Mouse (Mus musculus): ENCODE measurements around the gene Gpkow.

The Gpkow gene

DNA sequence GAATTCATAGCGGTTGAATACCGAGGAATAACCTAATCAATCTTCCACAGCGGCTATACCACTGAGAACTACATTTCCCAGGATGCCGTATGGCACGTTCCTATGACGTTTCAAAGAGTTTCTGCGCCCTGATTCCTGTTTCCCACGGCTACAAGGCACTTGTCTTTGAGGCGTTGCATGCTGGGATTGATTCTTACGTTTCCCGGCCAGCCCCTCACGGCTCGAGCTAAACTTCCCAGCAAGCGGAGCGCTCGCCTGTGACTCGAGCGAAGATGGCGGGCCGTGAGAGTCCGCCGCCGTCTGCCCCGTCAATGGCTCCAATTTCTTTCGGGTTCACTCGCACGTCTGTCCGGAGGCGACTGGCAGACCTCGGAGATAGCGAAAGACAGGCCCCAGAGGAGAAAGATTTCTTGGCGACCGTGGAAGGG lies at the start of gene Gpkow:
Gene Gpkow (plus strand): TSS at position 178 of the 428 bp plus-strand sequence.
- peak in 1 of 2 experiments; percentile 82 for DNase-seq (ENCODE audit: low spot score in 2 of 2)

DNA sequence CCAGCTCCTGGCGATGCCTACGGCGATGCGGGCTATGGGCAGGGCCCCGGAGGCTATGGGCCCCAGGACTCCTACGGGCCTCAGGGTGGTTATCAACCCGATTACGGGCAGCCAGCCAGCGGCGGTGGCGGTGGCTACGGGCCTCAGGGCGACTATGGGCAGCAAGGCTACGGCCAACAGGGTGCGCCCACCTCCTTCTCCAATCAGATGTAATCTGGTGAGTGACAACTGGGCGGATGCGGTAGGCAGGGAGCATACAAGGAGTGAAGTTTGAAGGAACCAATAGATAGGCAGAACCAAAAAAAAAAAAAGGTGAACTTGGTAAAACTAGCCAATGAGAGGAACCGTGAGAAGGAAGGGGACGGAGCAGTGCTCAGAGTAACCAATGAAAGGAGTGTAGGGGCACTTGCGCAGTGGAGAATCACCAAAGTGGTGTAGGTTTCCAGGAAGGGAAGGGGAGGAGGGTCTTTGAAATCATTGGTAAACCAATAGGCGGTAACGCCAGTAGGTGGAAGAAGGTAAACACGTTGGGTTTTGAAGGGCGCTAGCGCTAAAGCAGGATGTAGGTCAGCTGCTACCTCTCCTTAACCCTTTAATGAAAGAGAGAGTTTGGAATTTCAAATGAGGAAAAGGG lies 48.1 kb upstream of the Gpkow start:
- peak; percentile 74 to 75 for DNase-seq (ENCODE audit: low spot score in 2 of 2)

DNA sequence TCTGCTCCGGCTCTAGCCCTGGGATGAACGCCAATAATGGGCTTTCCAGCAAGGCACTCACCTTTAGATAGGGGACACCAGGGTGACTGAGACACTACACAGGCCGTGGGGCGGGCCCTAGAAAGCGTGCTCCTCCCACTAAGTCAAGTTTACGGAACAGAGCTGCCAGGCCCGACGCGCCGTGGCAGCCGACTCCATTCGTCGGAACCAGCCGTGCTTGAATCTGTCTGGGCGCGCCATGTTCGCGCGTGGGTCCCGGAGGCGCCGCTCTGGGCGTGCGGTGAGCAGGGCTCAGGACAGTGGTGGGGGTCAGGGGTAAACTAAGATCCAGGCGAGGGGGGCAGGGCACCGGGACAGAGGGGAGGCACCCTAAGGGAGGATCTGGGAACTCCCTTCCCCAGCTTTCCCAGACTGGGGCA lies 39.7 kb upstream of the Gpkow start, which contains the start of gene Prickle3:
Gene Prickle3 (plus strand): TSS at position 40 of the 419 bp plus-strand sequence.
- DNase-seq (ENCODE audit: low spot score in 2 of 2): peak in 1 of 2 experiments; percentile 53

DNA sequence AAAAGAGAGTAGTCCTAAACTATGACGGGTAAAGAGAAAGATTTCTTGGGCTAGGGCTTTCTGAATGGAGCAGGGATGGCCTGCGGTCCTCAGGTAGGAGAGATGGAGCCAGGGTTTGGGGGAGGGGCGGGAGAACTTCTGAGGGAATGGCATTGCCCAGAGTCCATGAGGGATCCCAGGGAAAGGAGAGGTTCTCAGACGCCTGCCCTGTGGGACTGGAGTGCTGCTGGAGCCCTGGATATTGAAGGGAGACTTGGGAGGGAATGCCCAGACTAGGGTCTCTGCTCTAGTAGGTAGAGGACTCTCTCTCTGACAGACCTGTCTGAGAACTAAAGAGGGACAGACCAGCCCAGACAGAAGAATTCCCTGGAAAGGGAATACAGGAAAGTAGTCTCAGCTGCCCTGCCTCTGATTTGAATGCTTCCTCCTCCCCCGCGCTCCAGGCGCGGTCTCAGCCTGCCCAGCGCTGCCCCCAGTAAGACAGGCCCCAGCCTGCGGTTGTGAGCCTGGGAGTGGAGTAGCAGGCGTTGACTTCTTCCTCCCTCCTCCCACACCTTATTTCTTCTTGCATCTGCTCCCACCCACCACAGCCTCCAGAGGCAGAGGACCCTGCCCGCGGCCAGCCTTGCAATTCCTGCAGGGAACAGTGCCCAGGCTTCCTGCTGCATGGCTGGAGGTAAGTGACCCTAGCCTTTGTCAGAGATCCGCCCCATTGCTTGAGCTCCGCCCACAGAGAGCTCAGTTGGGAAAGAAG lies 38.7 kb upstream of the Gpkow start:
- DNase-seq (ENCODE audit: low spot score in 2 of 2): peak in 1 of 2 experiments; percentile 51

DNA sequence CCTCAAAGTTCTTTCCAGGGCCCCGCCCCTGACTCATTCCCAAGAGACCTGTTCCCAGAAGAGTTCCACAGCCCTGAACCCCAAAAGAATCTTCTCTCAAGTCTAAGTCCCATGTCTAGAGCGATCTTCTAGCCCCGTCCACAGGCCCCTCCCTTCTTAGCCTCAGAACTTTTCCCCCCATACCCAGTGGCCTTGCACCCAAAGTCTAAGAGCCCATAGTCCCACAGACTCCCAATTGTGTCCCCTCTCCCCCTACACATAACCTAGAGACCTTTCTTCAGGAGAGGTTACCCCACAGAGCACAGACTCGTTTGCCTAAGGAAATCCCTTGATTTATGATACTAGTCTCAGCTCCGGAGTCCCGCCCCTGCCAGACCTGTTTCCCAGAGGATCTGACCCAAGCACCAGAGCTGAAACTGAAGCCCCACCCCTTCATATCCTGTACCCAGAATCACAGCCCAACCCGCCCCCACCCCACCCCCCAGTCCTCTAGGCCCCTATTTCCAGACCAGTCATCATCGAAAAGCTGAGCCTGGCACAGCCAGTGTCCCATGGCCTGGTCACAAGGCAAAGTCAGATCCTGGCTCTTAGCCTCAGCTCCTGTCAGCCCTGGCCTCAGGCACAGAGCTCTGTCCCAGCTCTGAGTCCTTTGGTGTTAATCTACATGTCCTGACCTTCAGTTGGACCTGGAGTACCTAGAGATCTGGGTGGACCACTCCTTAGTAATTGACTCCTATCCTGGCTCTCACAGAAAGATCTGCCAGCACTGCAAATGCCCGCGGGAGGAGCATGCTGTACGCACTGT lies 37.9 kb upstream of the Gpkow start:
- DNase-seq (ENCODE audit: low spot score in 2 of 2): no peak

DNA sequence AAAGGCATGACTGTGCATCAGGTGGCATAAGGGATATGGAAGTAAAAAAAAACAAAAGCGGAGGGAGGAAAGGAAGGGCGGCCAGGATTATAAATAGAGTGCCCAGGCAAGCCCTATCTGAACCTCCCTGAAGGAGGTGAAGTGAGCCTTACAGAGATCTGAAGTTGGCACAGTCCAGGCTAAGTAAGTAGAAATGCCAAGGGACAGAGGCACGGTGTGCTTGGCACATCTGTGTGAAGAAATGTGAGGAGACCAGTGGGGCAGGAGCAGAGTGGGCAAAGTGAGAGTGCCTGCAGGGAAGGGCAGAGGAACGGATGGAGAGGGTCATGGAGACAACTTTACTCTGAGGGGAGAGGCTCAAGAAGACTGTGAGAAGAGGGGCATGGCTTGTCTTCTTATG lies 35.8 kb upstream of the Gpkow start:
- DNase-seq (ENCODE audit: low spot score in 2 of 2): no peak

DNA sequence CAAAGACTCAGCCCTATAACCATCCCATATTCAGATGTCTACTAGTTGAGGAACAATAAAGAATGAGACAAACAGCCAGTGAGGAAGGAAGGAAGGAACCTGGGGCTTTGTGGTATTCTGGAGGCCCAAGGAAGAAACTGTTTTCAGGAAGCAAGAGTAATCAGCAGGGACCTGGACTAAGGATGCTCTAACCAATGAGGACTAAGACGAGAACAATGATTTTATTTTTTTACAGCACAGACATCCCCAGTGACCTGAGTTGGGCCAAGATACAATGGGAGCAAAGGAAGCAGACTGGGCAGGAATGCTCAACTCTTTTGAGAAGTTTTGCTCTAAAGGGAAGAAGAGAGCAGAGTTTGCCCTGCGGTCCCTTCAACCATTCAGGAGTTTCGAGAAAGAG lies 34.0 kb upstream of the Gpkow start:
- no peak for DNase-seq (ENCODE audit: low spot score in 2 of 2)

DNA sequence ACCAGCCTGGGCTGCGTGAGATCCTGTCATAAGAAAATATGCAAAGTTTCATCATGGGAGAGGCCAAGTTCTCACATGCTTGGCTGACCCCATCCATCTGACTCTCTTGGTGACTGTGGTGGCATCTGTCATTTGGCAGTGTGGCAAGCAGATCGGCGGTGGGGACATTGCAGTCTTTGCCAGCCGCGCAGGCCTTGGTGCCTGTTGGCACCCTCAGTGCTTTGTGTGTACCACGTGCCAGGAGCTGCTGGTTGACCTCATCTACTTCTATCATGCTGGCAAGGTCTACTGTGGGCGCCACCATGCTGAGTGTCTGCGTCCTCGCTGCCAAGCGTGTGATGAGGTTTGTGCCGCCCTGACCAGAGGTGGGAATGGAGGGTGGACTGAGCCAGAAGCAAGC lies 32.1 kb upstream of the Gpkow start:
- no peak for DNase-seq (ENCODE audit: low spot score in 2 of 2)

DNA sequence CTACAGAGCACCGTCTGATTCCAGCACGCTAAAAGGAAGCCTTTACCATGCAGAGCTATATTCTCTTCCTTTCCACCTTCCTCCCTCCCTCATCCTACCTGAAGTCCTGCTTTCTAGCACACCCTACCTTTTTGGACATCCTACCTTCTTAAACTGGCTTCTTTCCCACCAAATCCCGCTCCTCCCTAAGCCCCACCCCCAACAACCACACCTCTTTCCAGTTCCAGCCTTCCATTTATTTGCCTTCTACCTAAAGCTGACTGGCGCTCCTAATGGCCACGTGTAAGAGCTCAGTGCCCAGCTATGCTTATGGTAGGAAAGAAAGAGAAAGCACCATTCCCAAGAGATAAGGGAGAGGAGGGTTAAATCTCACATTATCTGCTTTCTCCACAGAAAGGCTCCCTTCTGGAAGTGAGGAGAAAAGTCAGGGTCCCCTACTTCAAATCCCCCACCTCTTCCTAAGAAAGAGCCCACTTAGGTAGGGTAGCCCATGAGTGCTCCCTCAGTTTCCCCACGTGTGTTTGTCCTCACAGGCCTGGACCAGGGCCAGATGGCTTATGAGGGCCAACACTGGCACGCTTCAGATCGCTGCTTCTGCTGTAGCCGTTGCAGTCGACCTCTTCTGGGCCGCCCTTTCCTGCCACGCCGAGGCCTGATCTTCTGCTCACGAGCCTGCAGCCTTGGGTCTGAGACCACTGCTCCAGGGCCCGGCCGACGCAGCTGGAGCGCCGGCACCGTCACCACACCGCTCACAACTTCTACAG lies 31.0 kb upstream of the Gpkow start:
- DNase-seq (ENCODE audit: low spot score in 2 of 2): no peak

DNA sequence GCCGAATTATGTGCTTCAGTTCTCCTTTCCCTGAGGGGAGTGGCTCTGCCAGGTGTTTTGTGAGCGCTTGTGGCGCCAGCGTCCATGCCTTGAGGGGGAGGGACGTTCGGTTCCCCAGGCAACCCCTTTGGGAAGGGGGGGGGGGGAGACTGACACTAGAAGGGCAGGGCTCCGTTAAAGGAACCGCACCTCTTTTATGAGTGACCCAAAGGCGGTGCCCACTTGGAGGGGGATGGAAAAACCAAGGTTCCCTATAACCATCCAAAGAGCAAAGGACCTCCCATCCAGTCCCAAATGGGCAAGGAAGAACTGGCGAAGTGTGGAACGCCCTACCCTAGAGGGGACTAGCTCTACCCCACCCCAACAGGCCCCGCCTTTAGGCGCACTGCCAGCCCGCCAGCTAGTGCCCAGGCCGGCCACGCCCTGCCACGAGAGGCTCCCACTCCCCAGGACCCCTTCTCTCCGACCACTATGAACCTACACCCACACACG lies 26.5 kb upstream of the Gpkow start:
- DNase-seq (ENCODE audit: low spot score in 2 of 2): peak; percentile 59 to 68

DNA sequence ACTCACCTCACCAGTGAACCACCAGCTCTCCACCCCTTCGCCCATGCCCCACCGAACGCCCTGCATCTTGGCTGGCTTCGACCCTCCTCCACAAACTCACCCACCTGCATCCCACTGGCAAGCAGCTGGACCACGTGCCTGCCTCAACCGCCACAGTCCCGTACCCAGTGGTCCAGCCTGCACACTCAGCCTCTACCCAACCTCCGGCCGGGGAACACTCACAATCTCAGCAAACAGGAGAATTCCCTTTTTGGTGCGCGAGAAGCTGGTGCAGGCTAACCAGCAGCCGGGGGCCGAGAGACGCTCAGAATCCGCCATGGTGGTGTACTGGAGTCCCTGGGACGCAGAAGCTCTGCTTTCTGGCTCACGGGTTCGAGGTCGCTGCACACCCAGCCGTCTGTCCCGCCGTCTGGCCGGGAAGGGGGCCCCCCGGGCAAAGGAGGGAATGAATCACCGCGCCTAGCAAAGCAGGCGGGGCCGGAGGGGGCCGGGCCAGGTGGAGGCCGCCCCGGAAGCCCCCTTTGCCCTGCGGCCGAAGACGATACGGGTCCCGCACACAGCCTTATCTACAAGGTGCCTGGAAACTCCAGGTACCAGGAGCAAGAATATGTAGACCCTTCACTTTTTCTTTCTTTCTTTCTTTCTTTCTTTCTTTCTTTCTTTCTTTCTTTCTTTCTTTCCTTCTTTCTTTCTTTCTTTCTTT lies 25.9 kb upstream of the Gpkow start, which contains the start of gene Plp2:
Gene Plp2 (minus strand): TSS at position 470 of the 703 bp plus-strand sequence.
- peak; percentile 46 to 48 for DNase-seq (ENCODE audit: low spot score in 2 of 2)

DNA sequence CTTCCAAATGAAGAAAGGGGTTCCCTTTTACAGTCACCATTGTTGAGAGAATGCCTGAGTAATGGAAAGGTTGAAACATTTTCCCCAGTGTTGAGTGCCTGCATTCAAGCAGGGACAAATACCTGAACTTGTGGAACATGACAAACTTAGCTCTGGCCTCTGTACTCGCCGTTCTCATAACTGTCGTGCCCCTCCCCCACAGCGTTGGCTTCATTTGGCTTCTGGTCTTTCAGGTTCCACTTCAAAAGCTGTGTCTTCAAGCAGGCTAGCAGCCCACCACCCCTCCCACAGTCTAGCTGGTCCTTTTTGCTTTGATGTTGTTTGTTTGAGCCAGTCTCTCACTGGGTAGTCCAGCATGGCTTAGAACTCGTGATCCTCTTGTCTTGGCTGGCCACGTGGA lies 24.2 kb upstream of the Gpkow start:
- DNase-seq (ENCODE audit: low spot score in 2 of 2): no peak

DNA sequence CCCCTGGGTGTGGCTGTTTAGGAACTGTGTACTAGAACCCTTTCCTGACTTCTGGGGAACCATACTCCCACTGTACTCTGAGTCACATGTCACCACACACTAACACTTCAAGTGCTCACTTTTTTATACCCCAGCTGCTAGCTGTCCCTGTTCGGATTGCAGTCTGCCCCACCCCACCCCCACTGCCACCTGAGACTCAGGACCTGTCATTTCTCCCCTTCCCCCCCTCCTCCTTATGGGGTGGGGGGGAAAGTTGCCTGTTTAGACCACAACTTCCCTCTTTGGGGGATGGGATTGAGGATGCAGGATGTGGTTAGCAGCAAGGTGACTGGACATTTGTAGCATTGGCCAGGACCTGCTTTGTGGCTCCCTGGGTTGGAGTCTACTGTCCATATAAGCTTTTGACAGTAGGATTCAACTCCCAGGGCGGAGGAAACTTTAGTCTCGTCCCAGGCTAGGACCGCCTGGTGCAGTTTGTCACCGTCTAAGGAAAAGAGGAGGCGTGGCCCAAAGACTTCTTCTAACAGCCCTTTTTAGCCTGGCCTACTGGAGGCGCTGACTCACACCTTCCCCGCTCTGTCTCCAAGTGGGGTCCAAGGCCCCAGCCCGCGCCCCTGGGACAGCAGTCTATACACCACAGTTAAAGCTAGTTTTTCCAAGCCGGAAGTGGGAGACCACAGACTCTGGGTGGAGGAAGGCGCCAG lies 23.2 kb upstream of the Gpkow start:
- DNase-seq (ENCODE audit: low spot score in 2 of 2): no peak

DNA sequence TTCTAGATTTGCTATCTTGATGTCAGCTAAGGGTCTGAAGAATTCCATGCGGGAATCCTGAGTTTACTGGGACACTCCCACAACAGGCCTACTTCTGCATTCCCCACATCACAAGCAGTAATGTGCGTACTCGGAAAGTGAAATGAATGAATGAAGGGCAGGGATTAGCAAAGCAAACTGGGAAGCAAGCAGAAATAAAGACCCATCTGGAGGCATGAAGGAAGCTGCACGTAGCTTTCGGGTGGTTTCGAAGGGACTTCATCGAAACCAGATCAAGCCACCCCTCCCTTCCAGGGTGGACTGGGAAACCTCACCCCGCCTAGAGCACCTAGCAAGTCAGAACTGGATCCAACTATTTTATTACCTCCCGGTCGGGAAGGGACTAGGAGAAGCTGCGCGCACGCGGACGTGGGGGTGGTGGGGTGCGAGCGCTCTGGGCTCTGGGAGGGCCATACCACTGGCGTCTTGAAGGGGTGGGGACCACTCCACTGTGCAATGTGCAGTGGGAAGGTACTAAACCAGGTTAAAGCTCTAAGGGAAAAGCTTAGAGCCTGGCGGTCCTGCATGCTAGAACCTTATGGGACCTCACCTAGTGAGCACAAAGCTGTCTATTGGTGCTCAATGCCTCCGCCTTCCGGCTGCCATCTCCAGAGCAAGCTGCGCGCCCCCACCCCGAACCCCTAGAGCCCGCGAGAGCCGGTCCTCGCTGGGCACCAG lies 22.5 kb upstream of the Gpkow start:
- DNase-seq (ENCODE audit: low spot score in 2 of 2): no peak

DNA sequence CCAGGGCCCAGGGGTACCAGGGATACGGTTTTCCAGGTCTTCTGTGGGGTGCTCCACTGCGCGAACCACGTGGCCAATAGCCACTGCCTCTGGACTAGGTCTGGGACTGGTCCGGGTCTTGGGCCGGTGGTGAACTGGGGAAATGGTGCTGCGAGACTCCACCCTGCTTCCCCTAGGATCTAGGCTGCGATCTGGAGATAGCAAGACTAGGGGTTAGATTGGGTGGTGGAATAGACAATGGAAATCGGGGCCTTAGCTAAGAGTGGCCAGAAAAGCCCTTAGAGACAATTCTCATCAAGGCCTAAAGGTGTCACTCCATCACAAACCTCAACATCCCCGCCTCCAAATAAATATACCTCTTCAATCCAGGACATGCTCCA lies 21.9 kb upstream of the Gpkow start:
- no peak for DNase-seq (ENCODE audit: low spot score in 2 of 2)

DNA sequence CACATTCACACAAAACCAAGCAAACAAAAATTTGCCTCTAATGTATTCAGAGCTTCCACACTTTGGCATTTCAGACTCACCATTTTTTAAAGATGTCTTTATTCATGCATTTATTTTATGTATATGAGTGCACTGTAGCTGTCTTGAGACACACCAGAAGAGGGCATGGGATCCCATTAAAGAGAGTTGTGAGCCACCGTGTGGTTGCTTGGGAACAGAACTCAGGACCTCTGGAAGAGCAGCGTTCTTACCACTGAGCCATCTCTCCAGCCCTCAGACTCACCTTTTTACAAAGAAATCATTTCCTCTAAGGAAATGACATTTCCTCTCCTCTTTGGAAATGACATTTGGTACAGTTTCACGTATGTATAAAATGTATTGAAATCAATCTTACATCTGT lies 17.9 kb upstream of the Gpkow start:
- DNase-seq (ENCODE audit: low spot score in 2 of 2): no peak

DNA sequence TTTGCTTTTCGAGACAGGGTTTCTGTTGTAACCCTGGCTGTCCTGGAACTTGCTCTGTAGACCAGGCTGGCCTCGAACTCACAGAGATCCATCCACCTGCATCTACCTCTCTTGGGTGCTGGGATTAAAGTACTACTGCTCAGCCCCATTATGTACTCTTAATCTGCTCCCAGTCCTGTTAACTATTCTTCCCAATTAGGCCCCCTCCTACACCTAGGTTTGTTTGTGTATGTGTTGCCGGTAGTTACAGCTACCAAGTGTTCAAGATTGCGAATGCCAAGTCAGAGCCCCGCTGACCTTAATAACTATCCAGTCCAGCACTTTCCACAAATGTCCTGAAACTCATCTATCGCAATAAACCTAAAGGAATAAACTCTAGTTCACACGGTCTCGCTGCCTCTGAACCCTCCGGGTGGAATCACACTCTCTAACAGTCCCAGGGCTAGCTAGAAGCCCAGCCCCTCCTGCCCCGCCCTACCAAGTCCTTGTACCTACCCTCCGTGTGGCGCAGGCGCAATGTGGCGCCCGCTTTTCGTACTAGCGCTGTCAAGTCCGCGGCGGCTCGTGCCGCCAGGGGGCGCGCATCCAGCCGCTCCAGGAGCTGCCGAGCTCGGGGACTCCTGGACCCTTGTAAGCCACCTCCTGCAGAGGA lies 17.4 kb upstream of the Gpkow start:
- peak; percentile 58 to 73 for DNase-seq (ENCODE audit: low spot score in 2 of 2)

DNA sequence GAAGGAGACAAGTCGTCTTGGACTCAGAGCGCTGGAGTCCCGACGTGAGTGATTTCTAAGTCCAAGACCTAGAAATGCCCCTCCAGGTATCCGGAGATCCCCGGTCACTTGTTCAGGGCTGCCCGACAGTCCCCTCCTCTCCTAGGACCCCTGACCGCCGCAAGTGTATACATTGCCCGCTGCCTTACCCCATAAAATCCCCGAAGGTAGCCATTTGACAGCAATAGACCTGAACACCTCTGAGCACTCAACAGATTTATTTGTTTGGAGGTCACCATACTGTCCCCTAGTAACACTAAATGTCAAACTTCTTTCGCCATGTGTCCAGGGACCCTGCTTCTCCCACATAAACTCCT lies 16.9 kb upstream of the Gpkow start:
- DNase-seq (ENCODE audit: low spot score in 2 of 2): no peak

DNA sequence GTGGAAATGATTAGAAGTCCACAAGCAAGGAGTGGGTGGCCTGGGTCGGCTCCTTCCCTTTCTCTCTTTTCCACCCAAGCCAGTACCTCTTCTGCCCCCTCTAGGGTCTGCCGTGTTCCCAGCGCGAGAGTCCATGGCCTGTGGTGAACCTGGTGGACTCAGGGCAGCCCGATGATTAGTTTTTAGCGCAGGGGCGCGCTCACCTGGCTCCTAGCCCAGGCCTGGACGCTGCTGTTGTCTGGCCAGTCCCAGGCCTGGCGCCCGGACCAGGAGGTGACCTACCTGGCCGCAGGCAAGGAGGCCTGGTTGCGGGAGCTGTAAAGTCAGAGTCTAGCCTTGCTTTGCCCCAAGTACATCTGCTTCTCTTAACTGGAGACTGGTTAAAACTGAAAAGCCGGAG lies 16.1 kb upstream of the Gpkow start, which contains the start of gene Magix:
Gene Magix (minus strand): TSS at position 388 of the 400 bp plus-strand sequence.
- no peak for DNase-seq (ENCODE audit: low spot score in 2 of 2)
